Mouse (Mus musculus): ENCODE data around the gene Limd1.

Limd1 gene

GRCm38 (mm10) chr9:123480253-123480921 lies 1.9 kb downstream of the Limd1 start:
- in situ Hi-C loops (cut with MboI; ENCODE audit: low sequenced_read_pairs), result no loop called here

DNA sequence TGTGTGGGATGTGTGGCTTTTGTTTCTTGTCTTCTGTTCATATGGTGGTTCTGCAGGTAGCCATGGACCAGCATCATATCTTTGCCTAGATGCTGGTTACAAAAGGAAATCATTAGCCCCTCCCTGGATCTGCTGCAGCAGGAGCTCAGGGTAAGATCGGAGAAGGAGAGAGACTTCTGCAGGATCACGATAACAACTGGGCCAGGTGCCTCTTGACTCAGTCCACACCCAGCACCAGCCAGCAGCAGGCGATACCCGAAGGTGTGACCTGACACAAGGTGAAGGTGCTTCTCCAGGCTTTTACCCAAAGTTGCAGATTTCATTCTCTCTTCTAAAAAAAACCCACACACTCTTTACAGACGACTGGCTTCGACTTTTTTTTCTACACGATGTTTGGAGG lies 2.6 kb downstream of the Limd1 start:
- in situ Hi-C loops (cut with MboI; ENCODE audit: low sequenced_read_pairs), result no loop called here

DNA sequence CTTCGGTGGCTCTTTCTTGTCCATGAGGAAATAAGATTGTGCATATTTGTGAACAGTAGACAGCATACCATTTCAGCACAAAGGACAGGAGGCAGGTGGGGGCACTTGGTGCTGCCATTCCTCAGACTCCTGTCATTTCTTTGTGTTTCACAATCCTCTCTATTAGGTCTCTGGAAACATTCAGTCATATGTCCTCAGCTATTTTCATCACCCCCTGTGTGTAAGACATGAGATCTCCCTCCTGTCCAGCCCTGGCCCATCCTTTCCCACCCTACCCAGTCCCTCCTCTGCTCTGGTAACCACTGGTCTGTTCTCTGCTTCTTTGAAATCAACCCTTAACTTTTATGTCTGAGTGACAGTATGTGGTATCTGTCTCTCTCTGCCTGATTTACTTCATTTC lies 5.1 kb downstream of the Limd1 start:
- in situ Hi-C loops (cut with MboI; ENCODE audit: low sequenced_read_pairs), result no loop called here

GRCm38 (mm10) chr9:123484830-123485229 lies 6.3 kb downstream of the Limd1 start:
- in situ Hi-C loops (cut with MboI; ENCODE audit: low sequenced_read_pairs), result no loop called here

DNA sequence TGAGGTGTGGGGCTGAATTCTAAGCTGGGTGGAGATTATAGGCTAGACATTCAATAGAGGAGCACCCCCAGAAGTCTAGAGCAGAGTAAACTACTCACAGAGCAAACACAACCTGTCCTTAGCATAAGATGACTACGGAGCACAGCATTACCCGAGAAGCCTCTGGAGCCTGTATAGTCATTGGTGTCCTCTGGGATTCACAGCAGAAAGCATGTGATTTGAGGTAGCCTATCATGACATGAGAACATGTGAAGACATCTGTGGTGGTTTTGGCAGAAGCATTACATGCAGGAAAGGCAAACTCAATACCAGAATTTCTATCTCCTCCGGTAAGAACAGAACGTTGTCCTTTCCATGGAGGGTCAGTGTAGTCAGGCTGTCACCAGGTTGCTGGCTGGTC lies 7.1 kb downstream of the Limd1 start:
- in situ Hi-C loops (cut with MboI; ENCODE audit: low sequenced_read_pairs), result no loop called here

DNA sequence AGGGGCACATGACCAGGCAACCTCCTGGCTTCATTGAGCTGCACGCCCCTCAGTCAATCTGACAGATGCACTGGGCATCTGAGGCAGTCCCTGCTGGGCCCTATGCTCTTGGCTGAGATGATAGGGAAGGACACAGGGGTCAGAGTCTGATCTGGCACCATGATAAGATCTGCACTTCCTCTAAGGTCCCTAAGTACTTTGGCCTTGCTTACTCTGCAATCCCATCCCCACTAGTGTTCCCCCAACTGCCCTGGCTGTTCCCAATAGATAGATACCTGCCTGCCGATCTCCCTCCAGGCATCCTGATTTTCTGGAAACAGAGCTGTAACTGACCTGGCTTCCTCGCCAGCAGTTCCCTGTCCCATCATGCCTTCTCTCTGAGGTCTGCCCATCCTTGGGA lies 8.1 kb downstream of the Limd1 start:
- in situ Hi-C loops (cut with MboI; ENCODE audit: low sequenced_read_pairs), result no loop called here

DNA sequence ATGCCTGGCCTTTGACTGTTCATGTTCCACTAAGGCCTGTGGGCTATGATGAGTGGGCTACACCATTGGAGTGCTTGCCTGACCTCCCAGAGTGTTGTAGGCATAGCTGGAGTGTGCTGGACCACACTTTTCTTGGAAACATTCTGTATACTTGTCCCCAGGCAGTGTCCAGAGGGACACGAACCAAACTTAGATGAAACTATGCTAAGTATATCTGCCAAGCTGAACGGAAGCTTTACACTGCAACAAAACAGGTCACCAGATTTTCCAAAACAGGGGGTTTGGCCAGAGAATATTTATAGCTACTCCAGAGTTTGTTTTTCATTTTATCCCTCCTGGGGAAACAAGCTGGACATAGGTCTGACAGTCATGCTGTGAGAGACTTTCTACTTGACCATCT lies 10.6 kb downstream of the Limd1 start:
- in situ Hi-C loops (cut with MboI; ENCODE audit: low sequenced_read_pairs), result no loop called here

GRCm38 (mm10) chr9:123489727-123490343 lies 11.3 kb downstream of the Limd1 start:
- in situ Hi-C loops (cut with MboI; ENCODE audit: low sequenced_read_pairs), result no loop called here

DNA sequence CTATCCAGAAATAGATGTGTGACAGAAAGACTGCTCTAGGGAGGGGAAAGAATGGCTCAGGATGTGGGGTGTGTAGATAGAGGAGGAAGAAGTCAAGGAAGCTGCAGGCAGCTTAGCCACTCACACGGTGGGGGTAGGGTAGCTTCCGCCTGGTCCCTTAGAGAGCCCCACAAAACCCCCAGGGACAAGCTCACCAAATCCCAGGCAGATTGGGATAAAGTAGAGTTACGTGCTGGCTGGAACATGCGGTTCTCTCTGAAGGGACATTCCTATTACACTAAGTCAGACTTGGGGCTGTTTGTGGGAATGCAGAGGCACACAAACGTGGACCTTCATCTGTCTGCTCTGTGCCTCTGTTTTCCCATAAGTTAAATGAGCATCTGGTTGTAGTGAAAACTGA lies 12.4 kb downstream of the Limd1 start:
- in situ Hi-C loops (cut with MboI; ENCODE audit: low sequenced_read_pairs), result no loop called here

DNA sequence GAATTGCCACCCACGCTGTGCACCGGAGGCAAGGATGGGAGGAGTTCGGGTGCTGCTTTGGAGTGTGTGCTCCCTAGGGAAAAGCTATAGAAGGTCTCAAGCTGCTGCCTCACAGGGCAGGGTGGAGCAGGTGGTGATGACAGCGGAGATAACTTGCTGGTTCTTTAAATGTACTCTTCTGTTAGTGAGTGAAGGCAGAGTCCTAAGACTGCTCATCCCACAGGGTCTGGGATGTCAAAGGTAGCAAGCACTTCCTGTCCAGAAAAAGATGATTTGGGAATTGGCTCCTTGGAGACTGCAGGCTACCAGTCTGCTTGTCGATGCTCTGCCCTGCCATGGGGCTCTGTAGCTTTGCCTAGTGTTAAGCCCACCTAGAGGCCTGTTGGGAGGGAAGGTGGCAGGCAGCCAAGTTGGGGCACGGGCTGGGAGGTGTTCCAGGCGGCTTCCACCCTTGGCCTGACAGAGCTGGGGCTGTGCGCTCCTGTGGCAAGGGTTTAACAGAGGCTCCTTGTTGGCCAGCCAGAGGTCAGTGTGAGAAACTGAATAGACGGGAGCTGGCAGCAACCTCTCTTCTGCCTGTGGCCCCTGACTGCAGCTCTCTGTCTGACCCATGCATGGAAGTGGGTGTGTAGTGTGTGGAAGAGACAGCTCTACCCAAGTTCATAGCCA lies 13.5 kb downstream of the Limd1 start:
- in situ Hi-C loops (cut with MboI; ENCODE audit: low sequenced_read_pairs), result no loop called here

- in situ Hi-C loops (cut with MboI; ENCODE audit: low sequenced_read_pairs), result no loop called here
These were observed 18.2 kb downstream of the Limd1 start for GRCm38 (mm10) chr9:123496665-123497064.

GRCm38 (mm10) chr9:123497906-123498305 lies 19.4 kb downstream of the Limd1 start:
- in situ Hi-C loops (cut with MboI; ENCODE audit: low sequenced_read_pairs), result no loop called here

DNA sequence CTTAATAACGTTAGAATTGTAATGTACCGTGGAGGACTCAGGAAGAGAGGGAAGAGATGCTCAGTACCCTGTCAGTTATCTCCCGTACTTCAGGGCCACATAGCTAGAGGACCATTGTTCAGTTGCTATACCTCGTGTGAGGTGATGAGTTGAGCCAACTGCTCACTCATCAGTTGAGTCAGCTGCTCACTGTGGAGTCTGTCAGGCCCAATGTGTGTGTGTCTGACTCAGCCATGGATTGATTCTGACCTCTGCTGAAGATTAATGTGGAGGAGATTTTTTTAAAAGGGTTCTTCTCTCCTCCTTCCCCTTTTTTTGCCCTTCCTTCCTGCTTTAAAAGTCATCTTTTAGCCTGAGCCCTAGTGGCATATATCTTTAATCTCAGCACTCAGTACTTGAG lies 22.0 kb downstream of the Limd1 start:
- in situ Hi-C loops (cut with MboI; ENCODE audit: low sequenced_read_pairs), result no loop called here

- in situ Hi-C loops (cut with MboI; ENCODE audit: low sequenced_read_pairs), result no loop called here
These were observed 24.8 kb downstream of the Limd1 start for GRCm38 (mm10) chr9:123503171-123503834.

DNA sequence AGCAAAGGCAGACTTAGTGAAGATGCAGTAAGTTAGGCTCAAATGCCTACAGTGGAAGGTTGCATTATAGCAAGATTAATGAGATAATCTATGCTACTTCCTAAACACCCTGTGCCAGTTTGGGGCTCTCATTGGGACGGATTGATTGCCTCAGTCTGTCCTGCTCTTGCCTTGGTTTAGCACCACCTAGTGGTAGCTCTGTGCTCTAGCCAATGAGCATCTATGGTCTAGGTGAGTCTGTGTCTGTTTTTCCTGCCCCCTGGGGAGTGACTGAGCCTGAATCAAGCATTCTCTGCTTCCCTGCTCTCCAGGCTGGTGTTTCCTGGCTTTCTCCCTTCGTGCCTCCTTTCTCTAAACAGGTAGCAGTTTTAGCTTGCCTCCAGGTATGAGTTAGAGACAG lies 25.8 kb downstream of the Limd1 start:
- in situ Hi-C loops (cut with MboI; ENCODE audit: low sequenced_read_pairs), result no loop called here

GRCm38 (mm10) chr9:123505598-123505997 lies 27.1 kb downstream of the Limd1 start:
- in situ Hi-C loops (cut with MboI; ENCODE audit: low sequenced_read_pairs), result no loop called here

DNA sequence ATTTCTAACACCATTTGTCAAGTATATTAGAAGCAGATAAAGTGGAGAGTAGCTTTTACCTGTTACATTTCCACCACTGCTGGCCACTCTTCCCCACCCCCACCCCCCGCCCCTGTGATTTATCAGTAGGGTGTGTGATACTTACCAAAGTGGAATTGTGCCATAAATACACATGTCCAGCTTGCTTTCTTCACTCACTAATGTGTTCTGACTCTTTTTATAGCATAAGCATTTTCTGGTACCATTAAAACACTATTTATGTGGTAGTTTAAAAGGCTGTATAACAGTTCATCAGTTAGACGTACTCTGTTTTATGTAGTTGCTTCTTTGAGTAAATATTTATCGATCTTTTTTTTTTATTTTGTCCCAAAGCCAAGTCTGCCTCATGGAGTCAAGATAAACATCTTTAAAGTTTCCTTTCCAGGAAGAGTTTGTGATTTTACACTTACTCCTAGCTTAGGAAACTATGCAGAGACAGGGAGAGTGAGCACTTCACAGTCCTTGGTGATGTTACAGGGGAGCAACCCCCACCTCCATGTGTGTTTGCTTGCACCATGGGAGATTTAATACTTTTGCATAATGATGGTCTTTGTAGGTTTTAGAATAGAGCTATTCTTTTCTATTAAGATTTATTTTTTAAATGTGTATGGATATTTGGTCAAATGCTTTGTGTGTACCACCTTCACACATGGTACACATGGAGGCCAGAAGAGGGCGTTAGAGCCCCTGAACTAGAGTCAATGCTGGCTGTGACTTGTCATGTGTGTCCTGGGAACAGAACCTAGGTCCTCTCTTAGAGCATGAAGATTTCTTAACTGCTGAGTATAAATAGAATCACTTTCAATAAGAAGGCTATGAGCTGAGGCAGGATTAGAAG lies 28.0 kb downstream of the Limd1 start:
- in situ Hi-C loops (cut with MboI; ENCODE audit: low sequenced_read_pairs), result no loop called here

GRCm38 (mm10) chr9:123507380-123507779 lies 28.9 kb downstream of the Limd1 start:
- in situ Hi-C loops (cut with MboI; ENCODE audit: low sequenced_read_pairs), result no loop called here

DNA sequence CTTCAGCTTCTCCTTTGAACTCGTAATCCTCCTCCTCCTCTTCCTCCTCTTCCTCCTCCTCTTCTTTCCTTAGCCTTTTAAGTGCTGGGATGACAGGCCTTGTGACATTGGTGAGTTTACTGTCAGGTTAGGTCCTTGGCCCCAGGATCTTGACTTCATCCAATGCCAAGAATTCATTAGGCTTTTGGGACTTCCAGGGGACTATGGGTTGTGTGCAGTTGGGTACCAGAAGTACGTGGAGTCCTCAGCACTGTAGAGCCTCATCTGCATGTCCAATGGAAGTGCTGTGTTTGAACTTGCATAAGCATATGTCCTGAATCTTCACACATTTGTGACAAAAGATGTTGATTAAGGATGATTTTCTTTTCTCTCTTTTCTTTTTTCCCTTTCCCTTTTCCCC lies 30.5 kb downstream of the Limd1 start:
- in situ Hi-C loops (cut with MboI; ENCODE audit: low sequenced_read_pairs), result no loop called here

DNA sequence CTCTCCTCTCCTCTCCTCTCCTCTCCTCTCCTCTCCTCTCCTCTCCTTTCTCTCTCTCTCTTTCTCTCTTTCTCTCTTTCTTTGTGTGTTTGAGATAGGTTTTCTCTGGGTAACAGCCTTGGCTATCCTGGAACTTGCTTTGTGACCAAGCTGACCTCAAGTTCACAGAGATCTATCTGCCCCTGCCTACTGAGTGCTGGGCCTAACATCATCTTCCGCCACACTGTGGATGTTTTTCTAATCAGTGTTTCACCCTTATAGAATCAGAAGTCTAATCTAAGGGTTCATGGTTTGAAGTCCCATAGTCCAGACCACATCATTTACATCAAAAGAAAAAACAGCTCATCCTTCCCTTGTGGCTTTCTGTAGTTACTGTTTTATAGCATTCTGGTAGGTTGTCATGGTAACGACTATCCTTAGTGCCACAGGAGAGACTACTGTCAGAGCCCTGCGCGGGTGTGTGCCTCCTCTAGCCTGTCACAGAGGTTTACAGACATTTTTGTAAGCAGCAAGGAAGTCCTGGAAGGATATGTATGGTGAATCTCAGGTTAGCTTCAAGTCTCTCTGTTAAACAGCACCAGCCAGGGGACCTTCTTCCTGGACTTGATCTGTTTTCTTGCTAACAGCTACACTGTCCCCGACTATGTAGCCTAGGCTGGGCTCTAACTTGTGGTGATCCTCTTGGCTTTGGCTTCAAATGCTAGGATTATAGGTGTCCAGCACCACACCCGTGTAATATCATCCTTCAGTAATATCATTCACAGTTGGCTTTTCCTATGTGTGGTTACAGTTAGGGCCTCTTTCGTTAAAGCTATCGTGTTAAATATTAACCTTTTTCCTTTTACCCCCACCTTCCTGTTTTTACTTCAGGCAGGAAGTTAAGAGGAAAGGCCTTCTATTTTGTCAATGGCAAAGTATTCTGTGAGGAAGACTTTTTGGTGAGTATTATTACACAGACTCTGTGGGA lies 31.4 kb downstream of the Limd1 start:
- in situ Hi-C loops (cut with MboI; ENCODE audit: low sequenced_read_pairs), result no loop called here

Data from CH12F3 (cell line).